Mouse (Mus musculus) intestine, postnatal 0 days (tissue): Measurements from ENCODE around the gene Stim1. TPM values are rescaled to one million over a fixed set of nuclear protein-coding genes. Genes with fewer than 3 reads are reported as not detected.

Experiments
- ATAC-seq: fragments of 200-750 bp; cut with Nextera tagmentation; 2 replicates; pipeline ENCODE4 v1.8.0; 2017; ENCODE audit warnings: mild to moderate bottlenecking, moderate TSS enrichment, moderate library complexity
- H3K27ac ChIP-seq: fragments of 300-500 bp; sonication (generic); 2 replicates; pipeline ENCODE4 v1.5.1; 2014; ENCODE audit warnings: mild to moderate bottlenecking, low read depth, low read length, moderate library complexity
- H3K27me3 ChIP-seq: fragments of 300-500 bp; sonication (generic); replicated peaks from 2 replicates; pipeline ENCODE4 v1.6.1; 2014; ENCODE audit warnings: low read length, mixed read lengths; ENCODE audit not compliant: control insufficient read depth, insufficient read depth
- H3K36me3 ChIP-seq: fragments of 300-500 bp; sonication (generic); 2 replicates; pipeline ENCODE4 v1.6.1; 2014; ENCODE audit warnings: mild to moderate bottlenecking, moderate library complexity; ENCODE audit not compliant: control insufficient read depth, insufficient read depth
- H3K4me1 ChIP-seq: fragments of 300-500 bp; sonication (generic); replicated peaks from 2 replicates; pipeline ENCODE4 v1.6.1; 2014; ENCODE audit warnings: antibody characterized with exemption, low read length, mixed read lengths; ENCODE audit not compliant: control insufficient read depth, insufficient read depth
- H3K4me2 ChIP-seq: fragments of 300-500 bp; sonication (generic); replicated peaks from 2 replicates; pipeline ENCODE4 v1.6.1; 2014; ENCODE audit warnings: low read depth, mild to moderate bottlenecking, moderate library complexity
- H3K4me3 ChIP-seq: fragments of 300-500 bp; sonication (generic); 2 replicates; pipeline ENCODE4 v1.5.1; 2014; ENCODE audit warnings: low read depth, low read length
- H3K9ac ChIP-seq: fragments of 300-500 bp; sonication (generic); 2 replicates; pipeline ENCODE4 v1.6.1; 2014; ENCODE audit warnings: mild to moderate bottlenecking, low read depth, low read length
- H3K9me3 ChIP-seq: fragments of 300-500 bp; sonication (generic); 2 replicates; pipeline ENCODE4 v1.6.1; 2016; ENCODE audit warnings: mixed run types; ENCODE audit not compliant: control insufficient read depth
- CTCF ChIP-seq: sonication (generic); IDR thresholded peaks from 2 replicates; pipeline ENCODE4 v1.5.1; 2016; ENCODE audit warnings: low read depth, mild to moderate bottlenecking, control low read depth, antibody characterized with exemption, moderate library complexity
- WGBS: fragments of 180-500 bp; shearing (Covaris S2); extraction: QIAGEN DNeasy Blood & Tissue Kit; methylation state at CpG from one replicate; pipeline ENCODE4 v1.1.7; 2014; 5-methylcytosine and 5-hydroxymethylcytosine counted together
- polyA plus RNA-seq: library from polyadenylated mRNA; unstranded; fragments of >200 nt; fragmentation: Nextera tagmentation; extraction: Ambion mirVana; gene quantifications from 2 replicates; pipeline ENCODE4 v1.2.1, GENCODE M21; 2015

The Stim1 gene
- polyA plus RNA-seq, 1 experiment from 2014 or later = 13.0 TPM

GRCm38 (mm10) chr7:102422036-102422435 lies 154.4 kb downstream of the Stim1 start:
- no peak overlapping the region for H3K9ac ChIP-seq
- H3K4me1 ChIP-seq = no peaks in the 10 kb centered on the region
- WGBS = 100% methylated on average over 2 of the region's 2 CpGs
- no peak overlapping the region for H3K4me3 ChIP-seq
- H3K36me3 ChIP-seq = peaks cover 5% of the 10 kb centered on the region; the same call in 1 of the 2 replicates
- no peaks in the 10 kb centered on the region for H3K9me3 ChIP-seq
- no peak for TF ChIP-seq CTCF
- no peak for ATAC-seq
- no peak overlapping the region for H3K4me2 ChIP-seq
- H3K27me3 ChIP-seq = no peaks in the 10 kb centered on the region
- H3K27ac ChIP-seq = no peak overlapping the region

- H3K4me1 ChIP-seq = no peaks in the 10 kb centered on the region
- H3K4me3 ChIP-seq = no peak overlapping the region
- no peaks in the 10 kb centered on the region for H3K9me3 ChIP-seq
- WGBS = 60% methylated on average over 6 of the region's 6 CpGs
- ATAC-seq = peak; percentile 53
- peaks cover 18% of the 10 kb centered on the region for H3K36me3 ChIP-seq
- H3K27ac ChIP-seq = no peak overlapping the region
- no peaks in the 10 kb centered on the region for H3K27me3 ChIP-seq
- H3K4me2 ChIP-seq = no peak overlapping the region
- H3K9ac ChIP-seq = no peak overlapping the region
- TF ChIP-seq CTCF = no peak
Measured at GRCm38 (mm10) chr7:102425933-102426685, 158.5 kb downstream of the Stim1 start.

DNA sequence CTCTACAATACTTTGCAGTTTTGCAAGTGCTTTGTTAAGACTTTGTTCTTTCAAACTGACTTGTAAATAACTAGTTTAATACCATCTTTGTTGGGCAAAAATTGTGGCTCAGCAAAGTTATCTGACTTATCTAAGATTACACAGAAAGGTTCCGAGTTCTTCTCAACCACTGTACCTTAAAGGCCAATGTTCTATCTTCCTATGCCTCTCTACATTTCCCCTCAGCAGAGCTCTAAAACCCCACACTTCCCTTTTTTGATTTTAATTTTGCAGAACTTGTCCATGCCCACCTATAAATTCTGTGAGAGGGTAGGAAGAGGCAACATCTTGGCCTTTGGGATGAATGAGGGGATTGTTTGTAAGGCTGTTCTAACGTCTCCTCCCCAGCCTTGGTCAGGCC lies 166.7 kb downstream of the Stim1 start:
- peaks cover 15% of the 10 kb centered on the region for H3K36me3 ChIP-seq
- no peaks in the 10 kb centered on the region for H3K27me3 ChIP-seq
- H3K27ac ChIP-seq = no peak overlapping the region
- ATAC-seq = no peak
- no peaks in the 10 kb centered on the region for H3K4me1 ChIP-seq
- no peak for TF ChIP-seq CTCF
- H3K9me3 ChIP-seq = no peaks in the 10 kb centered on the region
- 71% methylated on average over 2 of the region's 2 CpGs for WGBS
- no peak overlapping the region for H3K4me3 ChIP-seq
- no peak overlapping the region for H3K9ac ChIP-seq
- no peak overlapping the region for H3K4me2 ChIP-seq

GRCm38 (mm10) chr7:102440822-102441656 lies 173.4 kb downstream of the Stim1 start:
- no peak for TF ChIP-seq CTCF
- H3K27me3 ChIP-seq = no peaks in the 10 kb centered on the region
- H3K4me1 ChIP-seq = peaks cover 3% of the 10 kb centered on the region; the same call in 1 of the 2 replicates
- H3K9me3 ChIP-seq = no peaks in the 10 kb centered on the region
- peaks cover 3% of the 10 kb centered on the region; the same call in 1 of the 2 replicates for H3K36me3 ChIP-seq
- H3K9ac ChIP-seq = no peak overlapping the region; the same call in 1 of the 2 replicates
- peak; percentile 2; the same call in 1 of the 2 replicates for ATAC-seq
- H3K4me3 ChIP-seq = peak overlapping the region; percentile 79
- 52% methylated on average over 15 of the region's 15 CpGs for WGBS
- H3K4me2 ChIP-seq = peak overlapping the region; percentile 82
- H3K27ac ChIP-seq = no peak overlapping the region

DNA sequence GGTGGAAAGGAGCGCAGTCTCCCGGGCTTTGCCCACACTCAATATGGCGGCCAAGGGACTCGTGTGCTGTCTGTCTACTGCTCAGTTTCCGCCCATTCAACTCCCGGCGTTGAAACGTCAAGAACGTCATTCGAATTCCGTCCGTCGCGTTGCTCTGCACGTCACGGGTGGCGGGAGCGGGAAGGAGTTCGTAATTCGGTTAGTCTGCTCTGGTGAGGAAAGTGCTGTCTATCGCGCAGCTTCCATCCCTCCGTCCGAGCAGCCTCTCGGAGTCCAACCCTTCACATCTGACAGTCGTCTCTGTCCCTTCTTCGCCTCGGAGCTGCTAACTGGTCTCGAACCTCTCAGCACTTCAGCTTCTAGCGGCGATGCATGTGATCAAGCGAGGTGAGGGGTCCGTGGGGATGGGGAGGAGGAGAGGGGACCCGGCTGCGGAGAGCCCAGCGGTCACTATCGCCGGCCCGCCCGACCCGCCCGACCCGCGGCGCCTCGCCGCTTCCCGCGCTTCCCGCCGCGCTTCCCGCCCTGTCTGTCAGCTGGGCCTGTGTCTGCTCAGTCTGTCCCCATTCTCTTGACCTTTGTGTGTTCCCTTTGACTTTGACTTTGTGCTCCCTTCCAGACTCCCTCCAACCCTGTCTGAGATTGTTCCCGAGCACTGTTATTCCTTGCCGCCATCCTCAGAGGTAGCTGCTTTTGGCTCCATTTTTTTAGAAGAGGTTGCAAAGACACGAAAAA lies 174.2 kb downstream of the Stim1 start, which contains the start of gene Rrm1:
Rrm1 (plus strand) TSS at position 39 of the 735 bp plus-strand sequence.
- H3K4me1 ChIP-seq = peaks cover 3% of the 10 kb centered on the region; the same call in 1 of the 2 replicates
- H3K4me3 ChIP-seq = peak within 1 kb of the TSS; percentile 79
- H3K36me3 ChIP-seq = peaks cover 10% of the 10 kb centered on the region; the same call in 1 of the 2 replicates
- H3K27ac ChIP-seq = peak within 1 kb of the TSS; percentile 37
- peak within 1 kb of the TSS; percentile 80 for H3K9ac ChIP-seq
- TF ChIP-seq CTCF = no peak
- H3K4me2 ChIP-seq = peak within 1 kb of the TSS; percentile 82
- H3K9me3 ChIP-seq = no peaks in the 10 kb centered on the region
- ATAC-seq = peak; percentile 99
- under 1% methylated on average over 56 of the region's 56 CpGs for WGBS
- H3K27me3 ChIP-seq = no peaks in the 10 kb centered on the region
